Mouse (Mus musculus): ENCODE measurements at regions not wholly inside any gene's neighbourhood (a gene's known extent, or its start where the extent isn't known, plus 50 kb on each side); places are given as distances from the start of the nearest gene placed in this dataset.

GRCm38 (mm10) chr13:37142812-37143211, 92.8 kb upstream of the F13a1 start:
- Histone ChIP-seq H3K4me2 (no peak overlapping the region), H3K36me3 (replicated peaks) (no peaks in the 10 kb centered on the region), H3K9ac (no peak overlapping the region), H3K27me3 (replicated peaks) (no peaks in the 10 kb centered on the region), H3K9me3 (no peaks in the 10 kb centered on the region), H3K27ac (no peak overlapping the region), H3K4me3 (no peak overlapping the region), H3K4me1 (no peaks in the 10 kb centered on the region)
- WGBS, result 93% methylated on average over 2 of the region's 2 CpGs
- ATAC-seq (replicated peaks), result no peak

GRCm38 (mm10) chr13:37135115-37135514, 85.1 kb upstream of the F13a1 start:
- H3K36me3 ChIP-seq (replicated peaks), result no peaks in the 10 kb centered on the region
- H3K9me3 ChIP-seq, result no peaks in the 10 kb centered on the region
- ATAC-seq (replicated peaks), result no peak
- no peaks in the 10 kb centered on the region for H3K27me3 ChIP-seq (replicated peaks)
- no peaks in the 10 kb centered on the region for H3K4me1 ChIP-seq
- H3K9ac ChIP-seq, result no peak overlapping the region
- H3K4me2 ChIP-seq, result no peak overlapping the region
- H3K27ac ChIP-seq, result no peak overlapping the region
- no peak overlapping the region for H3K4me3 ChIP-seq
- WGBS, result 63% methylated on average over 1 of the region's 1 CpGs

- Histone ChIP-seq H3K36me3 (replicated peaks) (no peaks in the 10 kb centered on the region), H3K9me3 (no peaks in the 10 kb centered on the region), H3K4me1 (no peaks in the 10 kb centered on the region), H3K9ac (no peak overlapping the region), H3K4me2 (no peak overlapping the region), H3K4me3 (no peak overlapping the region), H3K27ac (no peak overlapping the region), H3K27me3 (replicated peaks) (no peaks in the 10 kb centered on the region)
- 84% methylated on average over 2 of the region's 2 CpGs for WGBS
- ATAC-seq (replicated peaks), result no peak
Measured at GRCm38 (mm10) chr13:37134518-37134917, 84.5 kb upstream of the F13a1 start.

- 81% methylated on average over 10 of the region's 10 CpGs for WGBS
- no peak overlapping the region for H3K4me2 ChIP-seq
- no peaks in the 10 kb centered on the region for H3K27me3 ChIP-seq (replicated peaks)
- H3K9me3 ChIP-seq, result no peaks in the 10 kb centered on the region
- no peak overlapping the region for H3K4me3 ChIP-seq
- no peaks in the 10 kb centered on the region for H3K36me3 ChIP-seq (replicated peaks)
- no peak overlapping the region for H3K9ac ChIP-seq
- H3K27ac ChIP-seq, result no peak overlapping the region
- no peaks in the 10 kb centered on the region for H3K4me1 ChIP-seq
- no peak for ATAC-seq (replicated peaks)
Measured at GRCm38 (mm10) chr13:37130637-37131036, 80.6 kb upstream of the F13a1 start.

GRCm38 (mm10) chr13:37121602-37122001, 71.6 kb upstream of the F13a1 start:
- Histone ChIP-seq H3K9ac (no peak overlapping the region), H3K27ac (no peak overlapping the region), H3K4me1 (no peaks in the 10 kb centered on the region), H3K4me2 (no peak overlapping the region), H3K27me3 (replicated peaks) (no peaks in the 10 kb centered on the region), H3K9me3 (no peaks in the 10 kb centered on the region), H3K4me3 (no peak overlapping the region), H3K36me3 (replicated peaks) (no peaks in the 10 kb centered on the region)
- ATAC-seq (replicated peaks), result no peak
- 92% methylated on average over 4 of the region's 4 CpGs for WGBS

GRCm38 (mm10) chr13:37120219-37120618, 70.2 kb upstream of the F13a1 start:
- WGBS, result 89% methylated on average over 2 of the region's 2 CpGs
- Histone ChIP-seq H3K9ac (no peak overlapping the region), H3K4me2 (no peak overlapping the region), H3K36me3 (replicated peaks) (no peaks in the 10 kb centered on the region), H3K4me3 (no peak overlapping the region), H3K4me1 (no peaks in the 10 kb centered on the region), H3K9me3 (no peaks in the 10 kb centered on the region), H3K27ac (no peak overlapping the region), H3K27me3 (replicated peaks) (no peaks in the 10 kb centered on the region)
- ATAC-seq (replicated peaks), result no peak

GRCm38 (mm10) chr13:37114324-37114723, 64.3 kb upstream of the F13a1 start:
- Histone ChIP-seq H3K9me3 (no peaks in the 10 kb centered on the region), H3K4me3 (no peak overlapping the region), H3K27ac (no peak overlapping the region), H3K9ac (no peak overlapping the region), H3K4me1 (no peaks in the 10 kb centered on the region), H3K4me2 (no peak overlapping the region), H3K27me3 (replicated peaks) (no peaks in the 10 kb centered on the region), H3K36me3 (replicated peaks) (no peaks in the 10 kb centered on the region)
- 88% methylated on average over 5 of the region's 5 CpGs for WGBS
- ATAC-seq (replicated peaks), result no peak

- Histone ChIP-seq H3K4me2 (no peak overlapping the region), H3K27me3 (replicated peaks) (no peaks in the 10 kb centered on the region), H3K4me3 (no peak overlapping the region), H3K36me3 (replicated peaks) (no peaks in the 10 kb centered on the region), H3K9ac (no peak overlapping the region), H3K4me1 (no peaks in the 10 kb centered on the region), H3K27ac (no peak overlapping the region), H3K9me3 (no peaks in the 10 kb centered on the region)
- WGBS, result 86% methylated on average over 4 of the region's 4 CpGs
- ATAC-seq (replicated peaks), result no peak
Measured at GRCm38 (mm10) chr13:37111747-37112146, 61.7 kb upstream of the F13a1 start.

GRCm38 (mm10) chr13:37107721-37108120, 57.7 kb upstream of the F13a1 start:
- Histone ChIP-seq H3K9me3 (no peaks in the 10 kb centered on the region), H3K4me1 (peaks cover 9% of the 10 kb centered on the region; the same call in 1 of the 2 replicates), H3K4me2 (no peak overlapping the region), H3K27ac (no peak overlapping the region), H3K36me3 (replicated peaks) (no peaks in the 10 kb centered on the region), H3K9ac (no peak overlapping the region), H3K4me3 (no peak overlapping the region), H3K27me3 (replicated peaks) (no peaks in the 10 kb centered on the region)
- WGBS, result 57% methylated on average over 5 of the region's 5 CpGs
- ATAC-seq (replicated peaks), result no peak

- Histone ChIP-seq H3K9me3 (no peaks in the 10 kb centered on the region), H3K36me3 (replicated peaks) (no peaks in the 10 kb centered on the region), H3K27me3 (replicated peaks) (no peaks in the 10 kb centered on the region), H3K27ac (no peak overlapping the region), H3K4me2 (no peak overlapping the region), H3K4me3 (no peak overlapping the region), H3K4me1 (peaks cover 9% of the 10 kb centered on the region; the same call in 1 of the 2 replicates), H3K9ac (no peak overlapping the region)
- 92% methylated on average over 5 of the region's 5 CpGs for WGBS
- ATAC-seq (replicated peaks), result no peak
Measured at GRCm38 (mm10) chr13:37106009-37106408, 56.0 kb upstream of the F13a1 start.

GRCm38 (mm10) chr13:37104410-37105294, 54.6 kb upstream of the F13a1 start:
- H3K4me1 ChIP-seq, result peaks cover 9% of the 10 kb centered on the region; the same call in 1 of the 2 replicates
- H3K4me3 ChIP-seq, result no peak overlapping the region
- H3K36me3 ChIP-seq (replicated peaks), result no peaks in the 10 kb centered on the region
- peak overlapping the region; percentile 53; the same call in 1 of the 2 replicates for H3K27ac ChIP-seq
- 56% methylated on average over 9 of the region's 9 CpGs for WGBS
- peak; percentile 63 for ATAC-seq (replicated peaks)
- H3K27me3 ChIP-seq (replicated peaks), result no peaks in the 10 kb centered on the region
- H3K9me3 ChIP-seq, result no peaks in the 10 kb centered on the region
- H3K9ac ChIP-seq, result no peak overlapping the region
- no peak overlapping the region for H3K4me2 ChIP-seq

- ATAC-seq (replicated peaks), result peak; percentile 90
- peak overlapping the region; percentile 53 for H3K27ac ChIP-seq
- peak overlapping the region; percentile 1; the same call in 1 of the 2 replicates for H3K4me2 ChIP-seq
- 22% methylated on average over 6 of the region's 6 CpGs for WGBS
- no peaks in the 10 kb centered on the region for H3K9me3 ChIP-seq
- no peak overlapping the region for H3K4me3 ChIP-seq
- peaks cover 9% of the 10 kb centered on the region; the same call in 1 of the 2 replicates for H3K4me1 ChIP-seq
- H3K36me3 ChIP-seq (replicated peaks), result no peaks in the 10 kb centered on the region
- H3K9ac ChIP-seq, result no peak overlapping the region
- H3K27me3 ChIP-seq (replicated peaks), result no peaks in the 10 kb centered on the region
Measured at GRCm38 (mm10) chr13:37103741-37104296, 53.8 kb upstream of the F13a1 start.

- Histone ChIP-seq H3K4me3 (no peak overlapping the region), H3K4me1 (peaks cover 9% of the 10 kb centered on the region; the same call in 1 of the 2 replicates), H3K27ac (no peak overlapping the region), H3K36me3 (replicated peaks) (no peaks in the 10 kb centered on the region), H3K9ac (no peak overlapping the region), H3K4me2 (no peak overlapping the region), H3K9me3 (no peaks in the 10 kb centered on the region), H3K27me3 (replicated peaks) (no peaks in the 10 kb centered on the region)
- ATAC-seq (replicated peaks), result no peak
- WGBS, result 89% methylated on average over 4 of the region's 4 CpGs
Measured at GRCm38 (mm10) chr13:37101755-37102154, 51.7 kb upstream of the F13a1 start.
